Mouse (Mus musculus) urinary bladder, adult 2 months (tissue): ENCODE data around the gene Gm3139. TPM values are rescaled to one million over a fixed set of nuclear protein-coding genes. Genes with fewer than 3 reads are reported as not detected.
"Not testable (repeated sequence)": the region's sequence is repeated elsewhere in the genome, so short reads cannot be mapped to it uniquely, and the experiment has no call there.

ENCODE experiments used
- DNase-seq: peaks from one replicate; pipeline ENCODE4 v3.0.0; 2022; ENCODE audit warnings: low spot score
- polyA plus RNA-seq: library from polyadenylated mRNA; depleted of rRNA; stranded (reverse); fragments of >200 nt; gene quantifications from 2 replicates; pipeline ENCODE4 v1.2.3, GENCODE M21; 2012; rRNA removed

Gene Gm3139
- polyA plus RNA-seq, result not detected in 2 replicates

- not testable (repeated sequence) for DNase-seq
Measured at GRCm38 (mm10) chr5:94525987-94526386, at the start of gene Gm3139. TSS of gene Gm3139 (plus strand) at chr5:94526287.

Other genes with a start within 250 kb of the Gm3139 start
- not detected in 2 replicates for gene A430089I19Rik, start 219.5 kb upstream of the Gm3139 start, polyA plus RNA-seq
- not detected in 2 replicates for gene Gm6502, start 211.9 kb upstream of the Gm3139 start, polyA plus RNA-seq
- gene AA792892, start 186.5 kb upstream of the Gm3139 start, polyA plus RNA-seq, result not detected in 2 replicates
- gene Gm7682, start 80.5 kb upstream of the Gm3139 start, polyA plus RNA-seq, result not detected in 2 replicates
- not detected in 2 replicates for gene Gm3147, start 90.1 kb downstream of the Gm3139 start, polyA plus RNA-seq
- not detected in 2 replicates for gene Gm6509, start 97.7 kb downstream of the Gm3139 start, polyA plus RNA-seq
- not detected in 2 replicates for gene Gm6205, start 122.1 kb downstream of the Gm3139 start, polyA plus RNA-seq